15 mouse cellular contexts compared by ENCODE assay signal in genomic region chr4:129008672-129009071, GRCm38 (mm10). TPM values are rescaled to one million over a fixed set of nuclear protein-coding genes. Genes with fewer than 3 reads are reported as not detected.
DNase-seq lines count a peak whose midpoint lies in the region; ATAC-seq and TF ChIP-seq lines count a peak whose summit lies in the region.
"Had no signal": no experiment of that assay in that cellular context is flagged by ENCODE, and none has a peak within 500 bp of the region (broad histone marks: within the 10 kb centered on the region; RNA-seq: fewer than 3 reads in every experiment).

No protein-coding gene starts in this region.

- no peak for ATAC-seq in kidney, postnatal 0 days (replicated peaks; ENCODE audit: low FRiP score, low read depth)
- no peak for ATAC-seq in kidney, embryonic 16.5 days (ENCODE audit: low FRiP score, low TSS enrichment)
- ATAC-seq in common myeloid progenitor, adult 5-6 weeks (replicated peaks; ENCODE audit: low read depth, poor library complexity, severe bottlenecking) = peak; percentile 80
- no peak for ATAC-seq in forebrain, embryonic 14.5 days
- ATAC-seq: Patski had no signal

- no peak overlapping the region for H3K4me2 ChIP-seq in kidney, postnatal 0 days (ENCODE audit: low read length)
- no peak overlapping the region for H3K4me2 ChIP-seq in kidney, embryonic 16.5 days (replicated peaks; ENCODE audit: low read depth, low read length)
- H3K4me2 ChIP-seq in forebrain, embryonic 14.5 days (ENCODE audit: low read length) = no peak overlapping the region
- H3K4me2 ChIP-seq: midbrain, embryonic 11.5 days had no signal

- peak; percentile 75 for DNase-seq in kidney, postnatal 0 days (ENCODE audit: low spot score)
- peak; percentile 76 for DNase-seq in CD4-positive, CD25-positive, alpha-beta regulatory T cell, adult 2 months (ENCODE audit: low read depth, low spot score)
- peak; percentile 38 for DNase-seq in mesoderm, embryonic 11.5 days (ENCODE audit: low read depth, low spot score)
- DNase-seq in adrenal gland, postnatal 25 days = no peak
- DNase-seq in forebrain, embryonic 14.5 days (ENCODE audit: low spot score) = no peak
- DNase-seq in urinary bladder, postnatal 36 days (ENCODE audit: low spot score in 2 of 2) = no peak
- DNase-seq: B cell, adult 2 months; cerebellum, adult 11 months; kidney, postnatal 10 days; lung, adult 18-20 months; thymus, postnatal 36 days had no signal

- H3K4me1 ChIP-seq in kidney, postnatal 0 days (replicated peaks; ENCODE audit: insufficient read depth, low read length) = peaks cover 6% of the 10 kb centered on the region; the same call in 1 of the 2 replicates
- peaks cover 19% of the 10 kb centered on the region for H3K4me1 ChIP-seq in kidney, embryonic 16.5 days (ENCODE audit: insufficient read depth, low read length)
- H3K4me1 ChIP-seq in forebrain, embryonic 14.5 days (ENCODE audit: control insufficient read depth, insufficient read depth, low read length) = no peaks in the 10 kb centered on the region

- no peaks in the 10 kb centered on the region for H3K9me3 ChIP-seq in kidney, postnatal 0 days (replicated peaks; ENCODE audit: low read length)
- no peaks in the 10 kb centered on the region for H3K9me3 ChIP-seq in kidney, embryonic 16.5 days (ENCODE audit: low read length)
- H3K9me3 ChIP-seq in forebrain, embryonic 14.5 days (replicated peaks; ENCODE audit: control insufficient read depth, low read length) = no peaks in the 10 kb centered on the region

- no peak for TF ChIP-seq CTCF in kidney, postnatal 0 days (IDR thresholded peaks at IDR 0.05; ENCODE audit: low read depth)

- H3K36me3 ChIP-seq in kidney, postnatal 0 days (ENCODE audit: insufficient read depth, low read length) = peaks cover 39% of the 10 kb centered on the region
- H3K36me3 ChIP-seq in kidney, embryonic 16.5 days (ENCODE audit: insufficient read depth, low read length) = peaks cover 37% of the 10 kb centered on the region
- H3K36me3 ChIP-seq in forebrain, embryonic 14.5 days (ENCODE audit: control insufficient read depth, insufficient read depth, low read length) = peaks cover 50% of the 10 kb centered on the region

- no peak overlapping the region for H3K4me3 ChIP-seq in kidney, postnatal 0 days (replicated peaks; ENCODE audit: low read depth, low read length)
- H3K4me3 ChIP-seq in kidney, embryonic 16.5 days (ENCODE audit: low read length) = no peak overlapping the region
- no peak overlapping the region for H3K4me3 ChIP-seq in forebrain, embryonic 14.5 days (ENCODE audit: low read depth, low read length)

- no peak overlapping the region for H3K9ac ChIP-seq in kidney, postnatal 0 days (ENCODE audit: low read depth, low read length)
- no peak overlapping the region for H3K9ac ChIP-seq in kidney, embryonic 16.5 days (replicated peaks; ENCODE audit: low read length)
- no peak overlapping the region for H3K9ac ChIP-seq in forebrain, embryonic 14.5 days (ENCODE audit: low read length)

- WGBS in kidney, postnatal 0 days = 53% methylated on average over 3 of the region's 3 CpGs
- WGBS in kidney, embryonic 16.5 days = 54% methylated on average over 3 of the region's 3 CpGs
- 89% methylated on average over 3 of the region's 3 CpGs for WGBS in forebrain, embryonic 14.5 days

- H3K27ac ChIP-seq in kidney, postnatal 0 days = no peak overlapping the region
- no peak overlapping the region for H3K27ac ChIP-seq in kidney, embryonic 16.5 days (ENCODE audit: low read length)
- no peak overlapping the region for H3K27ac ChIP-seq in forebrain, embryonic 14.5 days (ENCODE audit: low read depth, low read length)

- no peaks in the 10 kb centered on the region for H3K27me3 ChIP-seq in kidney, postnatal 0 days (ENCODE audit: insufficient read depth, low read length)
- no peaks in the 10 kb centered on the region for H3K27me3 ChIP-seq in kidney, embryonic 16.5 days (ENCODE audit: insufficient read depth, low read length)
- H3K27me3 ChIP-seq in forebrain, embryonic 14.5 days (replicated peaks; ENCODE audit: control insufficient read depth, insufficient read depth, low read length) = no peaks in the 10 kb centered on the region
- H3K27me3 ChIP-seq: Patski had no signal

RNA-seq across cellular contexts. Expression of gene Ak2, which starts 16.9 kb away (rescaled TPM):
- 173 and 188 TPM in 2 replicates for polyA plus RNA-seq in kidney, postnatal 0 days (2015; fragmentation: Nextera tagmentation; extraction: Ambion mirVana)
- 226 and 238 TPM in 2 replicates for polyA plus RNA-seq in kidney, embryonic 16.5 days (2015; fragmentation: Nextera tagmentation; extraction: Ambion mirVana)
- 148 and 164 TPM in 2 replicates for total RNA-seq in common myeloid progenitor, adult 5-6 weeks (2017)
- 121 and 128 TPM in 2 replicates for total RNA-seq in adrenal gland, postnatal 25 days (2021)
- polyA plus RNA-seq in forebrain, embryonic 14.5 days (2014; fragmentation: Nextera tagmentation; extraction: Ambion mirVana) = 89.2 and 93.6 TPM in 2 replicates

RNA-seq across cellular contexts. Expression of gene Azin2, which starts 46.4 kb away (rescaled TPM):
- 21.5 and 23.0 TPM in 2 replicates for polyA plus RNA-seq in kidney, postnatal 0 days (2015; fragmentation: Nextera tagmentation; extraction: Ambion mirVana)
- polyA plus RNA-seq in kidney, embryonic 16.5 days (2015; fragmentation: Nextera tagmentation; extraction: Ambion mirVana) = 21.7 and 26.3 TPM in 2 replicates
- total RNA-seq in common myeloid progenitor, adult 5-6 weeks (2017) = 1.1 and 1.6 TPM in 2 replicates
- 36.0 and 44.8 TPM in 2 replicates for total RNA-seq in adrenal gland, postnatal 25 days (2021)
- 10.6 and 11.7 TPM in 2 replicates for polyA plus RNA-seq in forebrain, embryonic 14.5 days (2014; fragmentation: Nextera tagmentation; extraction: Ambion mirVana)

RNA-seq across cellular contexts. Expression of gene Rnf19b, which starts 49.4 kb away (rescaled TPM):
- 6.1 and 7.1 TPM in 2 replicates for polyA plus RNA-seq in kidney, postnatal 0 days (2015; fragmentation: Nextera tagmentation; extraction: Ambion mirVana)
- polyA plus RNA-seq in kidney, embryonic 16.5 days (2015; fragmentation: Nextera tagmentation; extraction: Ambion mirVana) = 6.4 and 6.7 TPM in 2 replicates
- 33.2 and 35.7 TPM in 2 replicates for total RNA-seq in common myeloid progenitor, adult 5-6 weeks (2017)
- total RNA-seq in adrenal gland, postnatal 25 days (2021) = 20.5 and 29.8 TPM in 2 replicates
- 20.1 and 20.5 TPM in 2 replicates for polyA plus RNA-seq in forebrain, embryonic 14.5 days (2014; fragmentation: Nextera tagmentation; extraction: Ambion mirVana)

Comparison
In these comparisons a context has a peak if more than half of its experiments do, and no peak if none do; other contexts are left out.
1. DNase-seq: peak in kidney, postnatal 0 days (single experiment), CD4-positive, CD25-positive, alpha-beta regulatory T cell, adult 2 months (single experiment) and mesoderm, embryonic 11.5 days (single experiment); none in adrenal gland, postnatal 25 days (single experiment), forebrain, embryonic 14.5 days (single experiment) and urinary bladder, postnatal 36 days (0 of 2).